ENCODE assay signal across 8 mouse cellular contexts in genomic region chr3:108282401-108283240, GRCm38 (mm10). TPM values are rescaled to one million over a fixed set of nuclear protein-coding genes. Genes with fewer than 3 reads are reported as not detected.
DNase-seq lines count a peak whose midpoint lies in the region; ATAC-seq and TF ChIP-seq lines count a peak whose summit lies in the region.

No protein-coding gene starts in this region.

- POLR2A ChIA-PET in Patski (lab: Charles Lee), result interaction anchor here (0.6 to 4.0 kb wide), 8 partner anchors 8 to 107 kb away, joined by 3 to 18 read pairs (median 5); partner anchors contain the start of gene Psrc1

- peaks cover 34% of the 10 kb centered on the region for H3K4me1 ChIP-seq in forebrain, postnatal 0 days (ENCODE audit: insufficient read depth)
- H3K4me1 ChIP-seq in limb, embryonic 11.5 days (ENCODE audit: control insufficient read depth, insufficient read depth, low read length), result peaks cover 21% of the 10 kb centered on the region
- peaks cover 39% of the 10 kb centered on the region for H3K4me1 ChIP-seq in midbrain, embryonic 15.5 days

- peak; percentile 71 for TF ChIP-seq CTCF in Patski (IDR thresholded peaks at IDR 0.05)
- TF ChIP-seq CTCF in forebrain, postnatal 0 days (IDR thresholded peaks at IDR 0.05; ENCODE audit: low read depth), result peak; percentile 76

- peak overlapping the region; percentile 92 for H3K4me3 ChIP-seq in forebrain, postnatal 0 days (ENCODE audit: low read depth, low read length)
- peak overlapping the region; percentile 72 for H3K4me3 ChIP-seq in limb, embryonic 11.5 days (ENCODE audit: low read depth, low read length)
- peak overlapping the region; percentile 88 for H3K4me3 ChIP-seq in midbrain, embryonic 15.5 days

- no peaks in the 10 kb centered on the region for H3K27me3 ChIP-seq in Patski
- H3K27me3 ChIP-seq in forebrain, postnatal 0 days (ENCODE audit: insufficient read depth, low read length), result no peaks in the 10 kb centered on the region
- no peaks in the 10 kb centered on the region for H3K27me3 ChIP-seq in limb, embryonic 11.5 days (ENCODE audit: control insufficient read depth, insufficient read depth, low read length)
- H3K27me3 ChIP-seq in midbrain, embryonic 15.5 days (replicated peaks), result no peaks in the 10 kb centered on the region

- peak; percentile 41 to 70 for DNase-seq in heart, adult 18-20 months
- no peak for DNase-seq in heart, postnatal 4 days
- DNase-seq in Patski (ENCODE audit: low read depth, low spot score), result no peak
- DNase-seq in forebrain, postnatal 0 days, result peak; percentile 82
- no peak for DNase-seq in limb, embryonic 11.5 days (ENCODE audit: low spot score)
- DNase-seq in adrenal gland, adult 2 months, result no peak

- CTCF ChIA-PET in Patski (lab: Charles Lee), result interaction anchor here (0.6 to 7.0 kb wide), 37 partner anchors 9 to 279 kb away, joined by 3 to 100 read pairs (median 6); partner anchors contain the start of genes Mybphl, Psma5 and Psrc1

- H3K27ac ChIP-seq in forebrain, postnatal 0 days (ENCODE audit: low read depth, low read length), result peak overlapping the region; percentile 83
- peak overlapping the region; percentile 57; the same call in 1 of the 2 replicates for H3K27ac ChIP-seq in limb, embryonic 11.5 days (replicated peaks; ENCODE audit: low read depth, low read length)
- H3K27ac ChIP-seq in midbrain, embryonic 15.5 days, result peak overlapping the region; percentile 89

- 19% methylated on average over 12 of the region's 12 CpGs for WGBS in forebrain, postnatal 0 days
- WGBS in limb, embryonic 11.5 days, result 42% methylated on average over 12 of the region's 12 CpGs
- 21% methylated on average over 12 of the region's 12 CpGs for WGBS in midbrain, embryonic 15.5 days

- peak overlapping the region; percentile 88 for H3K9ac ChIP-seq in forebrain, postnatal 0 days
- H3K9ac ChIP-seq in limb, embryonic 11.5 days (ENCODE audit: low read length), result peak overlapping the region; percentile 55
- H3K9ac ChIP-seq in midbrain, embryonic 15.5 days, result peak overlapping the region; percentile 10; the same call in 1 of the 2 replicates

- no peak for ATAC-seq in Patski
- ATAC-seq in forebrain, postnatal 0 days, result peak; percentile 15; the same call in 1 of the 2 replicates
- no peak for ATAC-seq in limb, embryonic 11.5 days (ENCODE audit: insufficient number of reproducible peaks, low FRiP score, low TSS enrichment, low read depth)
- ATAC-seq in midbrain, embryonic 15.5 days (replicated peaks), result no peak
- no peak for ATAC-seq in inflammation-experienced regulatory T-cells, adult 6 months

- in situ Hi-C loops in Patski (cut with MboI; ENCODE audit: low pct_unique_long_range_greater_than_20kb), result no loop called here

- peaks cover 12% of the 10 kb centered on the region; the same call in 1 of the 2 replicates for H3K36me3 ChIP-seq in forebrain, postnatal 0 days (ENCODE audit: insufficient read depth)
- H3K36me3 ChIP-seq in limb, embryonic 11.5 days (ENCODE audit: control insufficient read depth, insufficient read depth, low read length), result peaks cover 5% of the 10 kb centered on the region; the same call in 1 of the 2 replicates
- H3K36me3 ChIP-seq in midbrain, embryonic 15.5 days (replicated peaks), result 0 out of 2 replicates have a peak, but pooled peaks cover 9% of the 10 kb centered on the region

- H3K4me2 ChIP-seq in forebrain, postnatal 0 days (ENCODE audit: low read depth), result peak overlapping the region; percentile 77
- peak overlapping the region; percentile 96 for H3K4me2 ChIP-seq in limb, embryonic 11.5 days (ENCODE audit: low read depth, severe bottlenecking)
- H3K4me2 ChIP-seq in midbrain, embryonic 15.5 days, result peak overlapping the region; percentile 61

- H3K9me3 ChIP-seq in forebrain, postnatal 0 days (ENCODE audit: low read length), result no peaks in the 10 kb centered on the region
- no peaks in the 10 kb centered on the region for H3K9me3 ChIP-seq in limb, embryonic 11.5 days (ENCODE audit: control insufficient read depth, low read length)
- H3K9me3 ChIP-seq in midbrain, embryonic 15.5 days, result no peaks in the 10 kb centered on the region

RNA-seq across cellular contexts. Expression of gene Sort1, which starts 1.3 kb away (rescaled TPM):
- total RNA-seq in heart, adult 18-20 months (2021), result 10 to 100 TPM; 18.1 to 25.7 TPM
- total RNA-seq in heart, postnatal 4 days (2021), result 10 to 100 TPM; 28.9 to 32.3 TPM
- 125 TPM for polyA plus RNA-seq in Patski (2021)
- total RNA-seq in forebrain, postnatal 0 days (2014; rRNA removed), result 61.9 and 69.0 TPM in 2 replicates
- polyA plus RNA-seq in forebrain, postnatal 0 days (2015; fragmentation: Nextera tagmentation; extraction: Ambion mirVana), result 11.3 and 12.9 TPM in 2 replicates
- 14.1 TPM in 2 replicates for polyA plus RNA-seq in limb, embryonic 11.5 days (2014; fragmentation: Nextera tagmentation; extraction: Ambion mirVana)
- polyA plus RNA-seq in midbrain, embryonic 15.5 days (2015; fragmentation: Nextera tagmentation; extraction: Ambion mirVana), result 22.1 and 22.3 TPM in 2 replicates
- polyA plus RNA-seq in inflammation-experienced regulatory T-cells, adult 6 months (2017; shearing (Covaris generic)), result not detected
- total RNA-seq in adrenal gland, adult 2 months (2021), result 10 to 100 TPM; 37.9 to 57.3 TPM
- polyA plus RNA-seq in adrenal gland, adult 2 months (2012; rRNA removed), result 19.7 and 27.8 TPM in 2 replicates

RNA-seq across cellular contexts. Expression of gene Psma5, which starts 25.9 kb away (rescaled TPM):
- 10 to 100 TPM; 55.0 to 59.5 TPM for total RNA-seq in heart, adult 18-20 months (2021)
- 10 to 100 TPM; 77.4 to 81.8 TPM for total RNA-seq in heart, postnatal 4 days (2021)
- 239 TPM for polyA plus RNA-seq in Patski (2021)
- 134 and 189 TPM in 2 replicates for total RNA-seq in forebrain, postnatal 0 days (2014; rRNA removed)
- polyA plus RNA-seq in forebrain, postnatal 0 days (2015; fragmentation: Nextera tagmentation; extraction: Ambion mirVana), result 239 and 278 TPM in 2 replicates
- 348 and 359 TPM in 2 replicates for polyA plus RNA-seq in limb, embryonic 11.5 days (2014; fragmentation: Nextera tagmentation; extraction: Ambion mirVana)
- 224 and 234 TPM in 2 replicates for polyA plus RNA-seq in midbrain, embryonic 15.5 days (2015; fragmentation: Nextera tagmentation; extraction: Ambion mirVana)
- polyA plus RNA-seq in inflammation-experienced regulatory T-cells, adult 6 months (2017; shearing (Covaris generic)), result 100 to 1,000 TPM; 167 to 264 (median 193) TPM
- total RNA-seq in adrenal gland, adult 2 months (2021), result 10 to 100 TPM; 74.4 to 87.2 TPM
- polyA plus RNA-seq in adrenal gland, adult 2 months (2012; rRNA removed), result 13.3 and 13.4 TPM in 2 replicates

RNA-seq across cellular contexts. Expression of gene Sypl2, which starts 56.2 kb away (rescaled TPM):
- total RNA-seq in heart, adult 18-20 months (2021), result 1 to 10 TPM; 2.1 to 2.5 TPM
- 1 to 10 TPM; 2.6 to 4.1 TPM for total RNA-seq in heart, postnatal 4 days (2021)
- polyA plus RNA-seq in Patski (2021), result not detected
- 0.29 and 1.0 TPM in 2 replicates for total RNA-seq in forebrain, postnatal 0 days (2014; rRNA removed)
- polyA plus RNA-seq in forebrain, postnatal 0 days (2015; fragmentation: Nextera tagmentation; extraction: Ambion mirVana), result 0.42 and 0.70 TPM in 2 replicates
- polyA plus RNA-seq in limb, embryonic 11.5 days (2014; fragmentation: Nextera tagmentation; extraction: Ambion mirVana), result 0.43 and 0.51 TPM in 2 replicates
- polyA plus RNA-seq in midbrain, embryonic 15.5 days (2015; fragmentation: Nextera tagmentation; extraction: Ambion mirVana), result 0.27 and 0.70 TPM in 2 replicates
- not detected for polyA plus RNA-seq in inflammation-experienced regulatory T-cells, adult 6 months (2017; shearing (Covaris generic))
- under 1 TPM; 0.20 to 0.97 TPM for total RNA-seq in adrenal gland, adult 2 months (2021)
- polyA plus RNA-seq in adrenal gland, adult 2 months (2012; rRNA removed), result 0.11 and 0.31 TPM in 2 replicates

Comparison
In these comparisons a context has a peak if more than half of its experiments do, and no peak if none do; other contexts are left out.
1. DNase-seq: peak in heart, adult 18-20 months (2 of 2) and forebrain, postnatal 0 days (single experiment); none in heart, postnatal 4 days (single experiment), Patski (single experiment), limb, embryonic 11.5 days (single experiment) and adrenal gland, adult 2 months (single experiment).
2. H3K9ac ChIP-seq: peak in every context shown above with its lines; median percentile 88 in forebrain, postnatal 0 days; 55 in limb, embryonic 11.5 days; 10 in midbrain, embryonic 15.5 days.
3. RNA of gene Sort1, which starts 1.3 kb away (polyA plus RNA-seq): 125 TPM in Patski (single experiment), 22.1 to 22.3 TPM in midbrain, embryonic 15.5 days, 19.7 to 27.8 TPM in adrenal gland, adult 2 months, 14.1 TPM in limb, embryonic 11.5 days and 11.3 to 12.9 TPM in forebrain, postnatal 0 days; not detected in inflammation-experienced regulatory T-cells, adult 6 months; every median in the first group is over 10 times any median in the second.
4. RNA of gene Psma5, which starts 25.9 kb away (polyA plus RNA-seq): 348 to 359 TPM in limb, embryonic 11.5 days, 239 TPM in Patski (single experiment), 239 to 278 TPM in forebrain, postnatal 0 days, 224 to 234 TPM in midbrain, embryonic 15.5 days and 167 to 264 TPM in inflammation-experienced regulatory T-cells, adult 6 months; 13.3 to 13.4 TPM in adrenal gland, adult 2 months; every median in the first group is over 10 times any median in the second.
5. Peak in every context shown above with its lines, with median percentiles within 50 percentile points of each other: H3K27ac ChIP-seq, H3K4me2 ChIP-seq and H3K4me3 ChIP-seq.